Mouse (Mus musculus) left cerebral cortex, adult 8-10 months (tissue): Measurements from ENCODE around the gene Il34. TPM values are rescaled to one million over a fixed set of nuclear protein-coding genes. Genes with fewer than 3 reads are reported as not detected.

Experiments used
- DNase-seq, 2 experiments: peaks; one replicate each; pipeline ENCODE4 v3.0.0; 2022; ENCODE audit warnings: low spot score in 2 of 2
- total RNA-seq, 4 experiments: library from RNA; stranded (reverse); gene quantifications; 2 replicates each; pipeline ENCODE4 v1.2.4; 2022

Gene Il34
- total RNA-seq, result 10 to 100 TPM; 80.4 to 88.7 (median 81.2) TPM

DNA sequence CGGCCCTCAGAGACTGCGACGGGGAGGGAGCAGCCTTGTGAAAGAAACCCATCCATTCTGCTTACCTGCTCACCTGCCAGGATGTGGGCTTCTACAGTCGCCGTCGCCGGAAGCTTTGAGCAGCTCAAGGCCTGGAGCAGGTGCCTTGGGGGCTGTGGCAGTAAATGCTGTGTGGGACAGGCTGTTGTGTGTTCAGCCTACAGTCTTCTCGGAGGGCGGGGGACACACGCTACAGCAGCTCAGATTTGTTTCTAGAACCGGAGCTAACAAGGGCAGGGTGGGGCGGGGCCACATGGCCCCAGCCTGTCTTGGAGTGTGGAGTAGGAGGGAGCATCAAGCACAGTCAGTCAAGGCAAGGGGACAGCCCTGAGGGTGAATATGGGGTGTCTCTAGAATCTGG, at the start of gene Il34:
Gene Il34 (minus strand): TSS at position 256 of the 400 bp plus-strand sequence.
- DNase-seq, result no peak

DNA sequence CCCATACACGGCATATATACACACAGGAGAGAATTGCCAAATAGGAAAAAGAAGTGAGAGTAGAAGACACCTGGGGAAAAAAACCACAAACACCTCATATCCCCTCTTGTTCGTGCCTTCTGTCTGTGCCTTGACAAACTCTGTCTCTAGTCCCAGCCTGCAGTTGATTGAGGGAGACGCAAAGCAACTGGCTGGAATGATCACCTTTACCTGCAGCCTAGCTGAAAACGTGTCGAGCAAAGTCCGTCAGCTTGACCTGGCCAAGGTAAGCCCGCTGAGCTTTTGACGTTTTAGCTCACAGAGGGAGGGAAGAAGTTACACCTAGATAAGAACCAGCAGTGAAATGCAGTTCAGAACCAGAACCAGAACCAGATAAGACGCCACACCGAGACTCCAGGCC, 45.5 kb upstream of the Il34 start:
- DNase-seq, result no peak

DNA sequence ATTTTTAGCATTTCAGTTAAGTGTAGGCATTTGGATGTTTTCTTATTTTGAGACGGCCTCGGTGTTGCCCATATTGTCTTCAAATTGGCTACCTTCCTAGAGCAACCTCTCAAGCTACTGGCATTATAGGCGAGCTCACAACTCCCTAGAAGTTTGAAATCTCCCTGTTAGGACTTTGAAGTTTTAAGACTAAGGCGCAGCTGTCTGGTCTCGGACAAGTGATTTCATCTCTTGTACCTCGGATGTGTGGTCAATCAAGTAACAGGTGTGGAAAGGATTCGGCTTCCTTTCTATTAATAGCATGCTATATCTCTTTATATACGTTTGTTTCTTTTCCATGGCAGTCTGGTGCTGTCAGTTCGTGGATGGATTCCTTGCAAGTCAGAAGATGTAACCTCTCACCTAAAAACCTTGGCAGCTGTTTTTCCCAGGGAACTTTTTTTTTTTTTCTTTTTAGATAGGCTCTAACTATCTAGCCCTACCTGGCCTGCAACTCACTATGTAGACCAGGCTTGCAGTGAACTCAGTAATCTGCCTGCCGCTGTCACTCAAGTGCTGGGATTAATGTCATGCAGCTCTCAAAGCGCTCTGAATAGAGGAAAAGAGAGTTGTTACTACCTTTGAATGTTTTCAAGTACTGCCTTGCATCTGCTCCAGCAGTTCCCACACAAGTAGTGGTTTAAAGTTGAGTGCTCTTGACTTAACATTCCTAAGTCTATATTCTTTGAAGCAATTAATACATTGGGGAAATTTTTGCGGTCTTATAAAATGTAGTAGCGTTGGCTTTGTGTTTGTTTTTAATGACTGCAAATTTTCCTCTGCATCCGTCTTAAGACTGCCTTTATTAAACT, 42.1 kb upstream of the Il34 start:
- DNase-seq, result no peak

DNA sequence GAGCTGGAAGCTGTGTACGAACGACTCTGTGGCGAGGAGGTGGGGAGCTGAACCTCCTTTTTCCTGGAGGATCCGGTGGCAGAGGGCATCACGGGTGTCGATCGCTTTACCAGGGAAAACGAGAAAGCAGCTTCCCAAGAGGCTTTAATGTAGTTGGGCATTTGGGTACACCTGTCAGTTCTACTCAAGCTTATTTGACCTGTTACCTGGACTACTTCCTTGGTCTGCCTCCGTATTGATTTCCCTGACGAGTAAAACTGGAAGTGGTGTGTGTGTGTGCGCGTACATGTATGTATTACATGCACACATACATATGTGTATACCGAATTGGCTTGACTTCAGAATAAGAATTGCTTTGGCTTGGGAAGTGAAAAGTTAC, 41.4 kb upstream of the Il34 start:
- DNase-seq, result no peak

DNA sequence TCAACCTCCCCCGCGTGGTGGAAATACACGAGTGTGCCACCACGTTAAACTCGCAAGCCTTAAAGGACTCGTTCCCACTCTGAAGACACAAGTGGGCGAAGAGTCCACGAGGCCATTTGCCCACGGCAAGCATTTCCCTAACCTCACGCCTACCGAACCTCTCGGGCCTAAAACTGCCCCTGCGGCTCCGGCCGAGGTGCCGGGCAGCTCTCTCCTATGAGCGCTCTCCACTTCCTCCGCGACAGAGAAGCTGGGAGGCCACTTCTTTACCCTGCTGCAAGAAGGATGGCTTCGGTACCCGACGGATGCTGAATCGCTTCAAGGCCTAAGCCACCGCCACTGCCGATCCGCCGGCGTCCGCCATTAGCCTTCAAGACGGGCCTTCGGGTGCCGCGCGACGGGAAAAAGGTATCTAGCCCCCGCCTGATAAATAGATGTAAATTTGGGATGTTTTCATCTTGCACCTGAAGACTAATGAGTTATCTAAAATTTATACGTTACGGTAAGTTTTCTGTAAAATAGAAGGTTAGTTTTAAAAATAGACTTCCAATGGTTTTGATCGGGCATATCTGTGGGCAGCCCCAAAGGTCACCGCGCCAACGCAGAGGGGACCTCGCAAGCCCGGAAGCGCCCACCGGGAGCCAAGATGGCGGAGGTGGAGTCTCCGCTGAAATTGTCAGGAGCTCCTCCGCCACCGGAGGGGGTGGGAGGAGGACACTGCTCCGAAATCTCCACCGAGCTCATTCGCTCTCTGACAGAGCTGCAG, 40.9 kb upstream of the Il34 start, which contains the start of the genes Cog4 and Sf3b3:
Gene Cog4 (plus strand): TSS at position 196 of the 766 bp plus-strand sequence.
Gene Sf3b3 (minus strand): TSS at position 383 of the 766 bp plus-strand sequence.
- DNase-seq, result peak; percentile 72 to 75

DNA sequence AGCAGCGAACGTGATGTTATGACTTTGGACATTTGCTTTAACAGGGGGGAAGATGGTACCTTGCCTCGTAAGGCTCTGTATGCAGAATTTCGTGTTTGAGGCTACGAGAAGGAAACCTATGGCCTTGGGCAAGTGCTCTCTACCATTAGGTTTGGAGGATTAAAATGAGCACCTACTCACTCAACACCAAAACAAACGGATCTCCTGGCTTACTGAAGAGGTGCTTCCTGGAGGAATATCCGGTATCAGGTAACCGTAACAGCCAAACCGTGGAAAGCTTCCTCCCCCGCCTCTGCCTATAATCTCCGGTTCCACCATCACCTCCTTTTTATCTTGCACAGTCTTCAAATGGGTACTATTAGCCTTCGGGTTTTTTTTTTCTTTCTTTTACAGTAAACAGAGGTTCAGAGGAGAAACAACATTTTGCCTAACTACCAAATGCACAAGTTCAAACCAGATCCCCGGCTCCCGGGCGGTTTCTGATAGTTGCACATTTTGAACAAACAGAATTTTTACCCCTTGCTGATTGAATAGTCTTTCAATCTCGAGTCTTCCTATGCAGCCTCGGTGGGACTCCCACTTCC, 40.2 kb upstream of the Il34 start:
- no peak for DNase-seq

DNA sequence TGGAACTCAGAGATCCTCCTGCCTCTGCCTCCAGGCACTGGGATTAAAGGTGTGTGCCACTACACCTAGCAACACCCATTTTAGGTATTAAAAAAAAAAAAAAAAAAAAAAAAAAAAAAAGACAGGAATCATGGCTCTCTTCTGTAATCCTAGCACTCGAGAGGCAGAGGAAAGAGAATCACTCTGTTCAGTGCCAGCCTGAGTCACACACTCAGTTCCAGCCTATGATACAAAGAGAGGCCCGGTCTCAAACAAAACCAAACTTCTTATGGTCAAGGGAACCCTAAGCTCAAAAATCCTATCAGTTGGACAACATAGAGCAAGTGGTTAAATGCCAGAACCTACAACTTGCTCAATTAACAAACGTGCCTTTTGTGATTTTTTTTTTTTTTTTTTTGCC, 39.2 kb upstream of the Il34 start:
- DNase-seq, result no peak

DNA sequence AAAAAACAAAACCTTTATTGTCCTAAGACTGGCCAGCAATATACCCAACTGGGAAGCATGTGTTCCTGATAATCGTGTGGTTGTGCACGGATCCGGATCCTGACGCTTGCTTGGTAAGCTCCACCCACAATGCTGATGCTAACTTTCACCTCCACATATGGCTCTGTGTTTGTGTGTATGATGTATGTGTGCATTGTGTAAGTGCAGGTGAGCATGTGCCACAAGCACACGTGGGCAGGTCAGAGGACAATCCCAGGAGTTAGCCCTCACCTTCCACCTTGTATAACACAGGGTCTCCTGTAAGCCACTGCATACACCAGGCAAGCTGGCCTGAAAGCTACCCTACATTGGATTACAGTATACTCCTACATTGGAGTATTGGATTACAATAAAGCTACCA, 37.5 kb upstream of the Il34 start:
- DNase-seq, result no peak

DNA sequence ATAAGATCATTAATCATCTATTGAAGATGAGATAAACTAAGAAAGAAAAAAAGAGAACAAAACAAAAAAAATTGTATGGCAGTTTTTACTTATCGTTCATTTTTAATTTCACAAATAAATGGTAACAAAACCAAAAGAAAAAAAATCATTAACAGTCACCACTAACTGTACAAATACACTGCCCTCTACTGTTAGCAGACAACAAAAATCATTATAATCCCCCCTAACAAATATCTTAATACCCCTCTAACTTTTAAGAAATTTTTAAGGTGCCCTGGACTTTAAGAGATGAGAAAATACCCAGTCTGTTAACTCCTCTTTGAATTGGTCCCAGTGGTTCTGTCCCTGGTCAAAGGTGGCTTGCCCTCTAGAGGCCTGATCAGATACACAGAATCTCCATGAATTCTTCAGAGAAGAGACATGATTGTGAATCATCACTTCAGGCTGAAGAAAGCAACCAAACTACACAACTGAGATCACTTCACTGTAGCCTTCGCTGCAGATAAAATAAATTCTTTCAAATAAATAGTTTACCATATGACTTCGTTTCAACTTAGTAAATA, 36.4 kb upstream of the Il34 start:
- DNase-seq, result no peak

DNA sequence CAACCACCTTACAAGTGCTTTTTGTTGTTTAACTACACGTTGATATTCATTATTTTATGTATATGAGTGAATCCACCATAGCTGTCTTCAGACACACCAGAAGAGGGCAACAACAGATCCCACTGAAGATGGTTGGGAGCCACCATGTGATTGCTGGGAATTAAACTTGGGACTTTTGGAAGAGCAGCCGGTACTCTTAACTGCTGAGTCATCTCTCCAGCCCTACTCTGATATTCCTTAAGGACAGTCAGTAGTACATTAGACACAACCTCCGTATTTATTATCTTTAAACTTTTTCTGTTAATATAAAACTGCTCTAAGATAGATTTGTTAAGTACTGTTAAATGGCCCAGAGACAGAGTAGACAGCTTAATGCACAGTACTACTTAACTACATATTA, 26.2 kb upstream of the Il34 start:
- DNase-seq, result no peak

DNA sequence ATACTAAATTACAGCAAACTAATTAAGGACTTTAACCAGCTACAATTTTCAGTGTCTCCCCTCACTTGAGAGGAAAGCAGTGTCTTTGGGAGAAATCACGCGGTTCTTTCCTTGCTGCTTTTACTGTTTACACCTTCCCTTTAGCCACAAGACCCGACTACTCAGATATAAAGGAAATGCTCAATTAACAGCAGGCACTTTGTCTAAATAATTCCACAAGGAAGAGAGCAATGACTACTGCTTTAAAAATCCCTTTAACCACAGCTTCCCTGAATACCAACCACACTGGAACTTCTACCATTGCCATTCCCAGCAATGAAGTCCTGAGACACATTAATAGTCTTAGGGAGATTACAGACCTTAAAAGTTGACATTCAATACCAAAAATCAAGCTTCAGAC, 22.8 kb upstream of the Il34 start:
- DNase-seq, result no peak

DNA sequence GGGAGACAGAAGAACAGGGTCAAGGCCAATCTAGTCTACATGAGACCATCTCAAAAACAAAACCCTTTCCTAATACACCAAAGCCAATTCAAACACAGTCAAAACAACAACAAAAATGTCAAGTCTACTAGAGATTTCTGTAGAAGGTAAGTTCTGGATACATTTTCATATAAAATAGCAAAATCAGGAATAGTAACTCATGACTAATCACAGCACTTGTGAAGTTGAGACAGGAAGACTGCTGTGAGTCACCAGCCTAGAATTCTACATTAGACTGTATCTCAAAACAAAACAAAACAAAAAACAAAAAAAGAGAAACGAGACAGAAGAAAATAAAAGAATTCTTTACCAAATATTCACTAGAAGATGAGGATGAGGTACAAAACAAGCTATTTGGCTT, 19.1 kb upstream of the Il34 start:
- no peak for DNase-seq

DNA sequence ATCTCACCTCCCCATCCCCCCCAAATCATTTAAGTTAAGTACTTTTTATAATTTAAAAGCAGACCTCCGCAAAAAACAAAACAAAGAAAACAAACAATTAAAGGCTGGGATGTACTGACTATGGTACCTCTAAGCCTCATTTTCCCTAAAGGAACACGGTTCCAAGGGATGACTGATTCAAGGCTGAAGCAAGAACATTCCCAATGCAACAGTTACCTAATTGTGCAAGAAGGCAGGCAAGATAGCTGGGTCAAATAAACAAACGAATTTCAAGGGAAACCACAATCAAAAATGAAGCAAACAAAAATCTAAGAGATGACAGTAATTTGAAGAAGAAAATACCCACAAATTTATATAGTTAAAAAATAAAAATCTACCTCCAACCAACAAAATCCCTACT, 16.2 kb upstream of the Il34 start:
- DNase-seq, result no peak

DNA sequence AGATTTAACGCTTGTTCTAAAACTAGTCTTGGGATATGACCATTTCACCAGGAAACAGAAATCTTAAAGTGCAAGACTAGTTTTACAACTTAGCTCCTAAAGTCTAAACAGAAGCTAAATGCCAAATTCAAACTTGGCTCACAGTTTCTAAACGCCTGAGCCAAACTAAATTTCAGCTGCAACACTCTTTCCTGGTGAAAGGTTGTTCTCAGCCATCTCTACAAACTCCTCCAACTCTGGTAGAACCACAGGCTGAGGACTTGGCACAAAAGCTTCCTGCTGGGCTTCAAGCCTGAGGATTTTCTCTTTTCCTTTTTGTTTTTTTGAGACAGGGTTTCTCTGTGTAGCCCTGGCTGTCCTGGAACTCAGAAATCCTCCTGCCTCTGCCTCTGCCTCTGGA, 14.5 kb upstream of the Il34 start:
- DNase-seq, result no peak

DNA sequence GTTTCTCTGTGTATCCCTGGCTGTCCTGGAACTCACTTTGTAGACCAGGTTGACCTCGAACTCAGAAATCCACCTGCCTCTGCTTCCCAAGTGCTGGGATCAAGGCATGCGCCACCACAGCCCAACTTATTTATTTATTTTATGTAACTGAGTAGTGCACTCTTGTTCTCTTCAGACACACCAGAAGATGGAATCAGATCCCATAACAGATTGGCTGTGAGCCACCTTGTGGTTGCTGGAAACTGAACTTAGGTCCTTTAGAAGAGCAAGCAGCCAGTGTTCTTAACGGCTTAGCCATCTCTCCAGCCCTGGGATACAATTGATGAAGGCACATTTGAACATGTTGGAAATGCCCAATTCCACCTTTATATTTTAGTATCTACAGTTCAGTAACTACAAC, 12.9 kb upstream of the Il34 start:
- no peak for DNase-seq

DNA sequence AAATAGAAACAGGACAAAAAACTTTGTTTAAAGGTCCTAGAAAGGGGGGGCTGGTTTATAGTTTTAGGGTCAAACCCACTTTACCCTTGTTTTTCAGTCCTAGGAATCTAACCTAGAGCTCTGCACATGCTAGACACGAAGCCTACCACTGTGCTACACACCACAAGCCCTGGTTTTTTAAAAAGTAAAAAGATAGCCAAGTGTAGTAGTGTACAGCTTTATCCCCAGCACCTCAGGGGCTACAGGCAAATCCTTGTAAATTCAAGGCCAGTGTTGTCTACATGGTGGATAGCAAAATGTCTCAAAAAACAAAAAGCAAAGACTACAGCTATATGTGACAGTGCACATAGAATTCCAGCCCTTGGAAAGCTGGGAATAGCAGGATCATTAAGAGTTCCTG, 11.3 kb upstream of the Il34 start:
- DNase-seq, result no peak

DNA sequence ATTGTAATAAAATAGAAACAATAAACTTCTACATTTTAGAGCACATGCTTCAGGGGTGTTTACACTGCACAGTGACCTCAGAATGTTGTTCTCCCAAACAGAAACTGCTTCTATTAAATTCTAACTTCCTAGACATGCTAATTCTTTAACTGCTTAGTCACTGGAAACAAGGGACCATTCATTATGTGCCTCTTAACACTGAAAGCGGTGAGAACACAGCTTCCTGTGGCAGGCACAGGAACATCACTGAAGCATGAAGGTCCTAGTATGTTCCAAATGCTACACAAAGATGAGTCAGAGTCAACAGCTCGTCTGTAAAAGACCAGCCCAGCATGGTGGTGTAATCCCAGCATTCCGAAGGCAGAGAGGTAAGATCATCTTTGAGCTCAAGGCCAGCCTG, 9.6 kb upstream of the Il34 start:
- DNase-seq, result no peak

DNA sequence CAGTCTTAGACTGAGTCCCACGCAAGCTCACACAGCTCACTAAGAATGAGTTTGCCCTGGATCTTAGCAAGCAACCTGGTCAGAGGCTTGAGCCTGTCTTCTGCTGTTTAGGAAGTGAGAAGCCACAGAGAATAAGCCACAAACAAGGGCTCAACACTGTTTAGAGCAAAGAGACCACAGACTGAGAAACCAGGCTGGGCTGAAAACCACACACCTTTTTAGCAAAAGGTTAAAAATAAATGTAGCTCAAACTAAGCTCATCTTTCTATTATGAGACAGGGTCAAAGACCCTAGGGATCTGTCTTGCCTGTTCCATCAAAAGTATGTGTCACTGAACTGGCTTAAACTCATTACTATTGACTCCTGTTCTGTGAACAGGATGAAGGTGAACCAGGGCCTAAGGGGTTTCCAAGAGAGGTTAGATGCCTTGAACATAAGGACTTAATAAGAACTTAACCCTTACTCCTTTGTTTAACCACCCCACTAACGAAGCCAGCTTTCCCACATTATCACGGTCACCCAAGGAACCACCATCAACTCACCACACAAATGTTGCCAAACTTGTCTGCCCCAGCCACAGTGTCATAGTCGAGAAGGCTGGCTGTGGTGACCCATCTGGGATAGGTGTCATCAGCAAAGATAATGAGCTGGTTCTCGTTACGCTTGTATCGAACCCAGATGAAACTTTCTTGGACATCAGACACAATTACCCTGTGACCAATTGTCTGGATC, 7.5 kb upstream of the Il34 start:
- DNase-seq, result no peak

DNA sequence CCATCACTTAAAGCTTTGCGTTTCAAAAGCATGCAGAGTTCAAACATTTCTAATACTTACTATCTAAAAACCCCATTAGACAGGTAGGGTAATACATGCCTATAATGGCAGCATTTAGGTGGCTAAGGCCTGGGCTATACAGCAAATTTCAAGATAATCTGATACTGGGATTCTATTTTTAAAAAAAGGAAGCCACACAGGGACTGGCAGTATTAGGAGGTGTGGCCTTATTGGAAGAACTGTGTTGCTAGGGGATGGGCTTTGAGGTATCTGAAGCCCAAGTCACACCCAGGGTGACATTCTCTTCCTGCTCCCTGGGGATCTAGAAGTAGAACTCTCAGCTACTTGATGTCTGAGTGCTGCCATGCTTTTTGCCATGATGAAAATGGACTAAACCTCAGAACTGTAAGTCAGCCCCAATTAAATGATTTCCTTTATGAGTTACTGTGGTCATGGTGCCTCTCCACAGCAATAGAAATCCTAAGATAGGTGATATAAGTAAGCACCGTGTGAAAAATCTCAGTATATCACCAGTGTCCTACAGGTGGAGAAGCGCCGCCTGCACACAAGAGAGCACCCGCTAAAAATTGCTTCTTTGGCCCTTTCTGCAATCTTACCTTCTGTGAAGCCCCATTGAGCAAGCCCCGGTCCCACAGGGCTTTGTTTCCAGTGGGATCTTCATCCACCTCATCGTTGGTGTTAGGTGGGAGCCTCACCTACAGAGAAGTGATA, 6.8 kb upstream of the Il34 start:
- no peak for DNase-seq

DNA sequence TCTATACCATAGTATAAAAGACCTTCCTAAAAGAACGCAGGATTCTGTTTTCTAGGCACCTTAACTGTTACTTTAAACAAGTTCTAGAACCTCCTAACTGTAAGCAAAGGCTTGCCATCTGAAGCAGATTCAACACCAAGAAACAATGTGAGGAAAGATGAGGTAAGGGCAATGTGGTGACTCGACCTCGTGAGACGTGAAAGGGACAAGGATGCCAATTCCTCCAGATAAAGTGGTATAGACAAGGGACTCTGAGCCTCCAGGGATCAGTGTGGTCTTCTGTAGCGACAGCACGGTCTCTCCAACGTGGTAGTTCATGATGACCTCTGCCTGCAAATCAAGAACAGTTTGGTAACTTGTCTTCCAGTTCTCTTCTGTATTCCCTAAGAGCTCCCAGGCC, 6.1 kb upstream of the Il34 start:
- DNase-seq, result no peak

DNA sequence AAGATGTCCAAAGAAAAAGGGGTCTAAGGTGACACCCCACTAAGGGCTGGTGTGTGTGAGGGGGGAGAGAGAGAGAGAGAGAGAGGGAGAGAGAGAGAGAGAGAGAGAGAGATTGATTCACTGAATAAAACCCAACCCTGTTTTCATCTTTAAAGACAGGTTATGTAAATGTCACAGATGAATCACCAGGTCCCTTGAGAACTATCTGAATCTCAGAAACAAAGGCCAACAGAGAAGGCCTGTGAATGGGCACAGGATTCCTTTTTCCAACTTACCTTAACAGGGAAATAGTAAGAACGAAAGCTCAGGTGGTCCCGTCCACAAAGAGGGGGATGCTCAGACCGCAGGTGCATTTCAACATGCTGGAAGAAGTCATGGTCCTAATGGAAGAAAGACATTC, 5.4 kb upstream of the Il34 start:
- no peak for DNase-seq
